Mouse (Mus musculus): ENCODE data around the gene C8b.

Gene C8b

GRCm38 (mm10) chr4:104766065-104766464 is at the start of gene C8b:
Gene C8b (plus strand): TSS chr4:104766317.
- no peak for DNase-seq (ENCODE audit: low read depth)

- DNase-seq (ENCODE audit: low read depth): no peak
Observed at GRCm38 (mm10) chr4:104716506-104716905, 49.6 kb upstream of the C8b start.

GRCm38 (mm10) chr4:104718973-104719795 is 46.9 kb upstream of the C8b start:
- DNase-seq (ENCODE audit: low read depth): no peak

- no peak for DNase-seq (ENCODE audit: low read depth)
Observed at GRCm38 (mm10) chr4:104723527-104724045, 42.5 kb upstream of the C8b start.

- no peak for DNase-seq (ENCODE audit: low read depth)
Observed at GRCm38 (mm10) chr4:104724258-104724657, 41.9 kb upstream of the C8b start.

- no peak for DNase-seq (ENCODE audit: low read depth)
Observed at GRCm38 (mm10) chr4:104725673-104726072, 40.4 kb upstream of the C8b start.

GRCm38 (mm10) chr4:104729185-104729584 is 36.9 kb upstream of the C8b start:
- no peak for DNase-seq (ENCODE audit: low read depth)

GRCm38 (mm10) chr4:104746500-104746899 is 19.6 kb upstream of the C8b start:
- no peak for DNase-seq (ENCODE audit: low read depth)

- no peak for DNase-seq (ENCODE audit: low read depth)
Observed at GRCm38 (mm10) chr4:104754090-104754489, 12.0 kb upstream of the C8b start.

- DNase-seq (ENCODE audit: low read depth): no peak
Observed at GRCm38 (mm10) chr4:104760878-104761624, 5.1 kb upstream of the C8b start.

- no peak for DNase-seq (ENCODE audit: low read depth)
Observed at GRCm38 (mm10) chr4:104768190-104768589, 2.1 kb downstream of the C8b start.

- DNase-seq (ENCODE audit: low read depth): no peak
Observed at GRCm38 (mm10) chr4:104769602-104770001, 3.5 kb downstream of the C8b start.

- DNase-seq (ENCODE audit: low read depth): no peak
Observed at GRCm38 (mm10) chr4:104770331-104770730, 4.2 kb downstream of the C8b start.

- DNase-seq (ENCODE audit: low read depth): no peak
Observed at GRCm38 (mm10) chr4:104775601-104776000, 9.5 kb downstream of the C8b start.

- no peak for DNase-seq (ENCODE audit: low read depth)
Observed at GRCm38 (mm10) chr4:104779460-104779859, 13.3 kb downstream of the C8b start.

GRCm38 (mm10) chr4:104781441-104781840 is 15.3 kb downstream of the C8b start:
- DNase-seq (ENCODE audit: low read depth): no peak

GRCm38 (mm10) chr4:104782346-104782745 is 16.2 kb downstream of the C8b start:
- no peak for DNase-seq (ENCODE audit: low read depth)

- DNase-seq (ENCODE audit: low read depth): no peak
Observed at GRCm38 (mm10) chr4:104792111-104792510, 26.0 kb downstream of the C8b start.

- no peak for DNase-seq (ENCODE audit: low read depth)
Observed at GRCm38 (mm10) chr4:104798951-104799350, 32.8 kb downstream of the C8b start.

- DNase-seq (ENCODE audit: low read depth): no peak
Observed at GRCm38 (mm10) chr4:104801625-104802024, 35.5 kb downstream of the C8b start.

- no peak for DNase-seq (ENCODE audit: low read depth)
Observed at GRCm38 (mm10) chr4:104804100-104804499, 38.0 kb downstream of the C8b start.

- no peak for DNase-seq (ENCODE audit: low read depth)
Observed at GRCm38 (mm10) chr4:104805414-104806257, 39.5 kb downstream of the C8b start.
